Mouse (Mus musculus) E14TG2a.4 (cell line): ENCODE results near the gene Ccdc159.

Experiments used
- CTCF ChIP-seq: conservative IDR thresholded peaks from 2 replicates; pipeline ENCODE4 v1.5.1; 2014; ENCODE audit warnings: low read length
- NANOG ChIP-seq: IDR thresholded peaks from 2 replicates; pipeline ENCODE4 v1.6.1; 2014; ENCODE audit warnings: borderline replicate concordance, low read length, mixed read lengths
- POU5F1 ChIP-seq: IDR thresholded peaks from 2 replicates; pipeline ENCODE4 v1.6.1; 2014; ENCODE audit warnings: low read length, borderline replicate concordance

DNA sequence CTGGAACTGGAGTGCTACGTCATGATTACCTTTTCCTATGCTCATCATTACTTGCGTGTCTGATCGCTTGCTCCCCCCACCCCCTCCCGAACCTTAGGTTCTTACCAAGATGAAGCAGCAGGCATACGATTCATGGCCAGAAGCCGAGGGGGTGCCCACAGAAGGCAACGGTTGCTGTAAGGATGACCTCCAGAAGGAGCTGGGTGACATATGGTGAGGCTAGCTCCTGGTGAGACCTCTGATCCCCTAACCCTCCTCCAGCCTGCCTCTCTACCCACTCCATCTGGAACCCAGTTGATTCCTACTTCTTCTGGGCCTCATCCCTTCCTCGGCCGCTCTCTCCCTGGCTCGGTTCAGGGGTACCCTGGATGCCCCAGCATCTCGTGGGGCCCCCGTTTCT lies 6.8 kb downstream of the Ccdc159 start:
- TF ChIP-seq CTCF: no peak
- TF ChIP-seq NANOG: no peak
- TF ChIP-seq POU5F1: no peak
